Mouse (Mus musculus) monocyte, adult 2 months (primary cell): ENCODE measurements around the gene Rcor2.

ENCODE experiments used
- DNase-seq, 2 experiments: peaks; one replicate each; pipeline ENCODE4 v3.0.0; 2022; ENCODE audit warnings: low spot score in 2 of 2, low read depth in 1 of 2

Gene Rcor2

GRCm38 (mm10) chr19:7291958-7292709 is 25.0 kb downstream of the Rcor2 start:
- no peak for DNase-seq

GRCm38 (mm10) chr19:7294098-7294876 is 27.2 kb downstream of the Rcor2 start:
- DNase-seq: no peak

- peak in 1 of 2 experiments; percentile 23 for DNase-seq
Observed at GRCm38 (mm10) chr19:7295071-7295658, 28.0 kb downstream of the Rcor2 start.

GRCm38 (mm10) chr19:7295959-7296358 is 28.8 kb downstream of the Rcor2 start:
- DNase-seq: no peak

GRCm38 (mm10) chr19:7299052-7299451 is 31.9 kb downstream of the Rcor2 start:
- DNase-seq: no peak

- no peak for DNase-seq
Observed at GRCm38 (mm10) chr19:7300078-7300477, 33.0 kb downstream of the Rcor2 start.

GRCm38 (mm10) chr19:7301647-7302492 is 34.7 kb downstream of the Rcor2 start:
- DNase-seq: no peak

GRCm38 (mm10) chr19:7302493-7302797 is 35.3 kb downstream of the Rcor2 start:
- no peak for DNase-seq

- DNase-seq: no peak
Observed at GRCm38 (mm10) chr19:7303796-7304195, 36.7 kb downstream of the Rcor2 start.

- DNase-seq: no peak
Observed at GRCm38 (mm10) chr19:7304801-7305200, 37.7 kb downstream of the Rcor2 start.

- no peak for DNase-seq
Observed at GRCm38 (mm10) chr19:7305380-7306310, 38.5 kb downstream of the Rcor2 start.

- no peak for DNase-seq
Observed at GRCm38 (mm10) chr19:7306968-7307367, 39.8 kb downstream of the Rcor2 start.

GRCm38 (mm10) chr19:7307995-7308770 is 41.1 kb downstream of the Rcor2 start:
- no peak for DNase-seq

GRCm38 (mm10) chr19:7309738-7310330 is 42.7 kb downstream of the Rcor2 start:
- DNase-seq: no peak

- DNase-seq: no peak
Observed at GRCm38 (mm10) chr19:7310704-7311103, 43.6 kb downstream of the Rcor2 start.

GRCm38 (mm10) chr19:7311306-7311705 is 44.2 kb downstream of the Rcor2 start:
- no peak for DNase-seq

GRCm38 (mm10) chr19:7313660-7314059 is 46.5 kb downstream of the Rcor2 start:
- no peak for DNase-seq

- no peak for DNase-seq
Observed at GRCm38 (mm10) chr19:7314976-7315586, 48.0 kb downstream of the Rcor2 start.

GRCm38 (mm10) chr19:7315587-7315984 is 48.5 kb downstream of the Rcor2 start:
- DNase-seq: no peak
